Mouse (Mus musculus): Measurements from ENCODE around the gene Polr1e. TPM values are rescaled to one million over a fixed set of nuclear protein-coding genes. Genes with fewer than 3 reads are reported as not detected.

Polr1e gene
- total RNA-seq (2018; cell fraction: chromatin; rRNA removed), result 10 to 100 TPM in 5 of 26 experiments, 1 to 10 TPM in 21; 2.5 to 14.2 (median 5.5) TPM
- 1 to 10 TPM; 2.2 to 5.3 (median 4.2) TPM for total RNA-seq (2018; cell fraction: cytosol; rRNA removed)
- 1 to 10 TPM; 1.2 to 9.2 (median 4.2) TPM for total RNA-seq (2018; cell fraction: nucleus; rRNA removed)
- 2.3 to 8.3 TPM (median 3.3 TPM) in 3 replicates for polyA plus RNA-seq (2018)

- no peak within 1 kb of the TSS for H3K27ac ChIP-seq
- peak within 1 kb of the TSS; percentile 72 for H3K4me3 ChIP-seq (ENCODE audit: inconsistent target)
- no peaks in the 10 kb centered on the region for H3K79me2 ChIP-seq (ENCODE audit: inconsistent target)
- no peaks in the 10 kb centered on the region for H3K36me3 ChIP-seq (ENCODE audit: inconsistent target)
- WGBS (ENCODE audit: missing documents), result under 1% methylated on average over 29 of the region's 29 CpGs
Observed at GRCm38 (mm10) chr4:45018452-45018980, at the start of gene Polr1e. Gene Polr1e (plus strand): TSS chr4:45018583.

GRCm38 (mm10) chr4:44970056-44970455, 48.3 kb upstream of the Polr1e start:
- no peaks in the 10 kb centered on the region for H3K36me3 ChIP-seq (ENCODE audit: inconsistent target)
- 93% methylated on average over 6 of the region's 7 CpGs for WGBS (ENCODE audit: missing documents)
- no peak overlapping the region for H3K27ac ChIP-seq
- no peak overlapping the region for H3K4me3 ChIP-seq (ENCODE audit: inconsistent target)
- H3K79me2 ChIP-seq (ENCODE audit: inconsistent target), result no peaks in the 10 kb centered on the region

DNA sequence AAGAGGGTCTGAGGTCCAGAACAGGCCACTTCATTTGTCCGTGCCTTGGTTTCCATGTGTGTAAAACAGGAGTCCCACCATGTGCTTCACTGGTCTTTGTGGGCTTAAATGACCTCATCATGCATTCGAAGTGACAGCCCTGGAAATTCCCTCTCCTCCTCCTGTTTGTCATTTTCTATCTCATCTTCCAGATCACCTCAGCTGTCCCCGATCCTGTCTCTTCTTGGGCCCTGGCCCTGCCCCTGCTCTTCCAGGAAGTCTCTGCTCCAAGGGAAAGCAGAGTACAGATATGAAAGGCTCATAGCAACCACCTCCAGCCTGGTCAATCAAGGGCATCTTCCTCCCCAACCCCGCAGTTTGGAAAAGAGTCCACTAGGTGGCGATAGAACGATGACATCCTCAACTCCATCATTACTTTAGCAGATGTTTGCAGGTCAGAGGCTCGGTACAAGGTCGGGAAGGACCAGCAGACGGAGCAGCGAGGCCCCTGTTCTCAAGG, 47.7 kb upstream of the Polr1e start:
- no peak overlapping the region for H3K27ac ChIP-seq
- H3K4me3 ChIP-seq (ENCODE audit: inconsistent target), result no peak overlapping the region
- no peaks in the 10 kb centered on the region for H3K36me3 ChIP-seq (ENCODE audit: inconsistent target)
- WGBS (ENCODE audit: missing documents), result 22% methylated on average over 10 of the region's 10 CpGs
- H3K79me2 ChIP-seq (ENCODE audit: inconsistent target), result no peaks in the 10 kb centered on the region

- Histone ChIP-seq H3K36me3 (ENCODE audit: inconsistent target) (no peaks in the 10 kb centered on the region), H3K27ac (no peak overlapping the region), H3K79me2 (ENCODE audit: inconsistent target) (no peaks in the 10 kb centered on the region), H3K4me3 (ENCODE audit: inconsistent target) (no peak overlapping the region)
- WGBS (ENCODE audit: missing documents), result 8% methylated on average over 9 of the region's 9 CpGs
Observed at GRCm38 (mm10) chr4:44973450-44973849, 44.9 kb upstream of the Polr1e start.

GRCm38 (mm10) chr4:44973871-44974270, 44.5 kb upstream of the Polr1e start:
- 44% methylated on average over 14 of the region's 14 CpGs for WGBS (ENCODE audit: missing documents)
- Histone ChIP-seq H3K4me3 (ENCODE audit: inconsistent target) (no peak overlapping the region), H3K36me3 (ENCODE audit: inconsistent target) (no peaks in the 10 kb centered on the region), H3K79me2 (ENCODE audit: inconsistent target) (no peaks in the 10 kb centered on the region), H3K27ac (no peak overlapping the region)

DNA sequence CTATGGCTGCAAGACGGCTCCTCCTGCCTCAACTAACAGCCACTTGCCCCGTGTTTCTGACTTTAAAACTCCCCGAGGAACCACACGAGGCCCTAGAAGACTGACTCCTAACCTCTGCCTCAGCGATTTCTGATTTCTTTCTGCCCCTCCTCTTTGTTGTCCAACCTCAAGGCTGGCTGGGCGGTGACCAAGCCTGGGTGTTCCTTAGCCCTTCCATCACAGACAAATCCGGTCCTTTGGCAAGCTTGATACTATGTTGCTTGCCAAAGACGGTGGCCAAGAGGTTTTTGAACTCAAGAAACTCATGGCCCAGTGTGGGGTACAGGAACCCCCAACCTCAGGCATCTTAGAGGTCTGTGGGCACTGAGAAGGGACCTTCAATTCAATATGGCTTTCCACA, 44.1 kb upstream of the Polr1e start:
- 88% methylated on average over 8 of the region's 8 CpGs for WGBS (ENCODE audit: missing documents)
- Histone ChIP-seq H3K79me2 (ENCODE audit: inconsistent target) (no peaks in the 10 kb centered on the region), H3K36me3 (ENCODE audit: inconsistent target) (no peaks in the 10 kb centered on the region), H3K4me3 (ENCODE audit: inconsistent target) (no peak overlapping the region), H3K27ac (no peak overlapping the region)

DNA sequence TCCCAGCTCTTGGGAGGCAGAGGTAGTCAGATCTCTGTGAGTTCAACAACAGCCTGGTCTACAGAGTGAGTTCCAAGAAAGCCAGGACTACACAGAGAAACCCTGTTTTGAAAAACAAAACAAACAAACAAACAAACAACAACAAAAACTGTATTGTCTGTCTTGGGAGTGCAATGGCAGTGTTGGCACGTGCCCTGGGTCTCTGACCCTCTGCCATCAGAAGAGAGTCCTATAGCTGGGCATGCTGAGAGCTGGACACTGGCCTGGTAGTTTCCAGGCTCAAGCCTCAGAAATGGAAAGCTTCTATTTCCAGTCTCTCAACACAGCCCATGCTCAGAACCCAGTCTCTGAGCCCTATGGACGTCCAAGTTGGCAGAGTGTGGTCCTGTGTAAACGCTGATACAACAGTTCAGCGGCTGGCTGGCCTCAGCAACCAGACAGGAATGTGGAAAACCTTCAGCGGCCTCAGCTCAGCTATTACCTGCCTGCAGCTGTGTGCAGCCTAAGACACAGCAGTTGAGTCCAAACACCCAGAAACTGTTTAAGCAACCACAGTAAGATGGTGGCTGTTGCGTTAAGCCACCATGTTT, 42.3 kb upstream of the Polr1e start:
- Histone ChIP-seq H3K36me3 (ENCODE audit: inconsistent target) (no peaks in the 10 kb centered on the region), H3K27ac (no peak overlapping the region)
- 90% methylated on average over 6 of the region's 6 CpGs for WGBS (ENCODE audit: missing documents)

DNA sequence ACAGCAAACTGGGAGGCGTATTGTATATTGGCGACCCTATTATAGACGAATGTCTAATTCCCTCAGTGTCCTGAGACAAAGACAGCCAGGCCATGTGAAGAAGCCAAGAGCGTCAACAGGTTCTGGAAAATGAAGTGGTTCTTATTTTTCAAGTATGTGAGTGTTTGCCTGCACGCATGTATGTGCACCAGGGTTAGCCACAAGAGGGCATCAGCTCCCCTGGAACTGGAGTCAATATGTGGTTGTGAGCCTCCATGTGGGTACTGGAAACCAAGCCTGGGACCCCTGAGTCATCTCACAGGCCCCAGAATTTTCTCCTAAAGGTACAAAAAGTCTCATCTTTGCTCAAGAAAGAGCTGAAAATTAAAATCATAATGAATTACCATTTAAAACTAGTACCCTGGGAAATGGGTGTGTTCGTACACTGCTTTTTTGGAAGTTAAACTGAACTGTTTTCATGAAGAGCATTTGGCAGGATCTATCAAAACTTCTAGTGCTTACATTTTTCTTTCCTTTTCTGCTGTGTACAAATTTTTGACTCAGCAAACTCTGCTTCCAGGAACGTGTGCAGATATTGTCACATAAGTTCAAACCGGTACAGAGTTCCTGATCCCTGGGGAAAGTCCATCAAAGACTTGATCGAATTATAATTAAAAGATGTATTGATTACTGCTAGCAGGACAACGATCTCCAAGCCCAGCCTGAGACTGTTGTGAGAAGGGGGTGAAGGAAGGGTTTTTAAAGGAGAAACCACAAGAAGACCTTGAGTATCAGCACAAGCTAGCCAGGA, 41.3 kb upstream of the Polr1e start:
- H3K4me3 ChIP-seq (ENCODE audit: inconsistent target), result no peak overlapping the region

More for the DNA sequence above, 42.3 kb upstream of the Polr1e start:
- Histone ChIP-seq H3K79me2 (ENCODE audit: inconsistent target) (no peaks in the 10 kb centered on the region), H3K4me3 (ENCODE audit: inconsistent target) (no peak overlapping the region)

DNA sequence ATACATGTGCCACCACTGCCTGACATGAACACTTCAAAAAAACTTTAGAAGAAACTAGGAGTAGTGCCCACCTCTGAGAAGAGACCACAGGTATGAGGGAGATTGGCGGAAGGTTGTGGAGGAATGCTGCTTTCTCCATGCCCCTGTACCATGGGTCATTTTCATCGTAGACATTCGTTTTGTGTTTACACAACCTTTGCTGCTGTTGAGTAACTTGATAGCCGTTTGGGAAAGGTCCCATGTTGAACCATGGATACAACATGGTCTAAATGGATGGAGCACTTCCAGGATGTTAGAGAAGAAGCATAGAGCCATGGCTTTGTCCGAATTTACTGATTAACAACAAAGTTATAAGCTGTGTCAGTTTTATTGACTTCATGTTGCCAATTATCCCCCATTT, 40.2 kb upstream of the Polr1e start:
- Histone ChIP-seq H3K79me2 (ENCODE audit: inconsistent target) (no peaks in the 10 kb centered on the region), H3K27ac (no peak overlapping the region), H3K4me3 (ENCODE audit: inconsistent target) (no peak overlapping the region), H3K36me3 (ENCODE audit: inconsistent target) (no peaks in the 10 kb centered on the region)
- WGBS (ENCODE audit: missing documents), result 91% methylated on average over 5 of the region's 5 CpGs

More for the DNA sequence above, 41.3 kb upstream of the Polr1e start:
- WGBS (ENCODE audit: missing documents), result 93% methylated on average over 9 of the region's 10 CpGs
- Histone ChIP-seq H3K79me2 (ENCODE audit: inconsistent target) (no peaks in the 10 kb centered on the region), H3K27ac (no peak overlapping the region), H3K36me3 (ENCODE audit: inconsistent target) (no peaks in the 10 kb centered on the region)

- no peaks in the 10 kb centered on the region for H3K79me2 ChIP-seq (ENCODE audit: inconsistent target)
- H3K4me3 ChIP-seq (ENCODE audit: inconsistent target), result no peak overlapping the region
- no peaks in the 10 kb centered on the region for H3K36me3 ChIP-seq (ENCODE audit: inconsistent target)
- 63% methylated on average over 7 of the region's 7 CpGs for WGBS (ENCODE audit: missing documents)
- H3K27ac ChIP-seq, result no peak overlapping the region
Observed at GRCm38 (mm10) chr4:44979794-44980338, 38.5 kb upstream of the Polr1e start.

GRCm38 (mm10) chr4:44981280-44981973, 37.0 kb upstream of the Polr1e start, which contains the start of gene Grhpr:
Gene Grhpr (plus strand): TSS chr4:44981395.
- H3K4me3 ChIP-seq (ENCODE audit: inconsistent target), result peak within 1 kb of the TSS; percentile 38
- WGBS (ENCODE audit: missing documents), result 2% methylated on average over 40 of the region's 40 CpGs
- H3K36me3 ChIP-seq (ENCODE audit: inconsistent target), result no peaks in the 10 kb centered on the region
- no peaks in the 10 kb centered on the region for H3K79me2 ChIP-seq (ENCODE audit: inconsistent target)
- H3K27ac ChIP-seq, result no peak within 1 kb of the TSS

DNA sequence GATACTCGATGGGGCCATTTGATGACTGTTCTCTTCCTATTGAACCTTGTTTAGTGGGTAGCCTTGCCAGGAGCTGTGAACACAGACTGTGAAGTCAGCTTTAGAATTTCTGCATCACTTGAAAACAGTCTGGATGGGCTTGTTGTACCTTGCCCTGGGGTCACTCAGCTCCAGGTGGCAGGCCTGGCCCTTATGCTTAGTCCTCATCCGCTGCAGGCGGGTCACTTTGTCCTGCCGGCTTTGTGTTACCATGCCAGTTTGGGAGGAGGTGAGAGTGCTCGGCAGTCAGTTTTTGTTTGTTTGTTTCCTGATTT, 36.5 kb upstream of the Polr1e start:
- 67% methylated on average over 5 of the region's 5 CpGs for WGBS (ENCODE audit: missing documents)
- Histone ChIP-seq H3K4me3 (ENCODE audit: inconsistent target) (peak overlapping the region; percentile 38), H3K27ac (no peak overlapping the region)

DNA sequence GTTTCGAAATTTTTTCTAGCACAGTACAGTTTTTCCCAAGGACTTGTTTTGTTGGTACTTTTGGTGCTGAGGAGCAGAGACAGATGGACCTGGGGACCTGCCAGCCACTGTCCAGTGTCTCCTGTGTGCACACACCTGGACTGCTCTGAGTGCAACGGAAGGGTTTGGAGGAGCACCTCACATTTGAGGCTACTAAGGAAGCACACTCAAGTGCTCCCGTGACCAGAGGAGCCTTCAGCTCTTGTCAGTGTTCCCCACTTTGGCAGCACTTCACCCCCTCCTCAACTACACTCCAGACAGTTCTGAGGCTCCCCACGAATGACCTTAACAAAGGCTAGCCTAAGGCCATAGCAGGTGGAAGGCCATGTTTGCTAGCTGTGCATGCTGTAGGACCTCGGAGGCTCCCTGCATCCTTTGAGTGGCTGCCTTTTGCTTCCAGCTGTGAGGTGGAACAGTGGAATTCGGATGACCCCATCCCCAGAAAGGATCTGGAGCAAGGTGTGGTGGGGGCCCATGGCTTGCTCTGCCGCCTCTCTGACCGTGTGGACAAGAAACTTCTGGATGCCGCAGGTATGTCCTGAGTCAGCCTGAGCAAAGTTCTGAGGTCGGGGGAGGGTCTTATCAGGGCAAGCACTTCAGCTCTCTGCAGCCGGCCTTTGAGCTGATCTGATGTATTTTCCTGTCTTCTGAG, 35.8 kb upstream of the Polr1e start:
- no peaks in the 10 kb centered on the region for H3K36me3 ChIP-seq (ENCODE audit: inconsistent target)
- H3K27ac ChIP-seq, result no peak overlapping the region
- H3K4me3 ChIP-seq (ENCODE audit: inconsistent target), result no peak overlapping the region
- 88% methylated on average over 11 of the region's 11 CpGs for WGBS (ENCODE audit: missing documents)
- H3K79me2 ChIP-seq (ENCODE audit: inconsistent target), result no peaks in the 10 kb centered on the region

More for the DNA sequence above, 36.5 kb upstream of the Polr1e start:
- no peaks in the 10 kb centered on the region for H3K79me2 ChIP-seq (ENCODE audit: inconsistent target)
- no peaks in the 10 kb centered on the region for H3K36me3 ChIP-seq (ENCODE audit: inconsistent target)
